Mouse (Mus musculus) C2C12 (cell line): ENCODE measurements at regions not wholly inside any gene's neighbourhood (a gene's known extent, or its start where the extent isn't known, plus 50 kb on each side); places are given as distances from the start of the nearest gene placed in this dataset.

Experiments
- H3K27me3 ChIP-seq: one replicate; pipeline ENCODE4 v1.6.1; 2011; ENCODE audit not compliant: control insufficient read depth, insufficient read depth, insufficient read length
- H3K36me3 ChIP-seq: one replicate; pipeline ENCODE4 v1.6.1; 2011; ENCODE audit not compliant: control insufficient read depth, insufficient read depth
- H3K4me3 ChIP-seq: one replicate; pipeline ENCODE4 v1.5.1; 2011; ENCODE audit warnings: mild to moderate bottlenecking, control low read depth; ENCODE audit not compliant: poor library complexity, insufficient read depth, severe bottlenecking
- H3K79me2 ChIP-seq: one replicate; pipeline ENCODE4 v1.6.1; 2011; ENCODE audit not compliant: control insufficient read depth, insufficient read depth
- H3K79me3 ChIP-seq: one replicate; pipeline ENCODE4 v1.6.1; 2011; ENCODE audit warnings: low read depth, control low read depth
- H3ac ChIP-seq: one replicate; pipeline ENCODE3; 2011; ENCODE audit warnings: low read depth; ENCODE audit not compliant: control insufficient read depth, insufficient read length
- CEBPB ChIP-seq: IDR thresholded peaks from one replicate; pipeline ENCODE4 v1.6.1; 2011; ENCODE audit warnings: low read depth, mild to moderate bottlenecking, control low read depth, moderate library complexity
- CTCF ChIP-seq: IDR thresholded peaks from one replicate; pipeline ENCODE4 v1.5.1; 2011; ENCODE audit not compliant: control insufficient read depth, insufficient read depth, insufficient read length
- FOSL1 ChIP-seq: IDR thresholded peaks from one replicate; pipeline ENCODE4 v1.8.0; 2011; ENCODE audit warnings: mild to moderate bottlenecking, low read length; ENCODE audit not compliant: poor library complexity, insufficient read depth, severe bottlenecking
- MAX ChIP-seq: IDR thresholded peaks from one replicate; pipeline ENCODE4 v1.6.1; 2011; ENCODE audit warnings: mild to moderate bottlenecking, control low read depth
- MYOD1 ChIP-seq: IDR thresholded peaks from one replicate; pipeline ENCODE4 v1.6.1; 2011; ENCODE audit warnings: low read depth; ENCODE audit not compliant: control insufficient read depth, insufficient read length
- MYOG ChIP-seq: IDR thresholded peaks from one replicate; pipeline ENCODE4 v1.6.1; 2011; ENCODE audit not compliant: control insufficient read depth, insufficient read length; ENCODE audit errors: extremely low read depth
- USF1 ChIP-seq: IDR thresholded peaks from one replicate; pipeline ENCODE4 v1.6.1; 2011; ENCODE audit warnings: low read depth, mild to moderate bottlenecking, control low read depth, moderate library complexity

- Histone ChIP-seq H3K79me2 (no peaks in the 10 kb centered on the region), H3ac (no peak overlapping the region), H3K4me3 (no peak overlapping the region), H3K36me3 (no peaks in the 10 kb centered on the region), H3K27me3 (no peaks in the 10 kb centered on the region), H3K79me3 (no peaks in the 10 kb centered on the region)
- TF ChIP-seq CTCF (no peak), USF1 (no peak), CEBPB (no peak), MAX (no peak), FOSL1 (no peak), MYOD1 (no peak), MYOG (no peak)
These were observed 584.3 kb upstream of the Sox9 start for GRCm38 (mm10) chr11:112197620-112198268.

- H3ac ChIP-seq, result no peak overlapping the region
- no peaks in the 10 kb centered on the region for H3K36me3 ChIP-seq
- H3K4me3 ChIP-seq, result no peak overlapping the region
- no peaks in the 10 kb centered on the region for H3K79me2 ChIP-seq
- TF ChIP-seq CTCF (no peak), MYOG (no peak), CEBPB (no peak), MYOD1 (no peak), FOSL1 (no peak), MAX (no peak)
- no peaks in the 10 kb centered on the region for H3K79me3 ChIP-seq
- no peaks in the 10 kb centered on the region for H3K27me3 ChIP-seq
These were observed 577.5 kb upstream of the Sox9 start for GRCm38 (mm10) chr11:112204561-112204960.

GRCm38 (mm10) chr11:112209414-112209813, 572.6 kb upstream of the Sox9 start:
- no peak overlapping the region for H3K4me3 ChIP-seq
- H3K79me3 ChIP-seq, result no peaks in the 10 kb centered on the region
- TF ChIP-seq USF1 (no peak), CTCF (no peak), FOSL1 (no peak), MAX (no peak), MYOD1 (no peak), MYOG (no peak), CEBPB (no peak)
- no peak overlapping the region for H3ac ChIP-seq
- H3K27me3 ChIP-seq, result no peaks in the 10 kb centered on the region
- H3K36me3 ChIP-seq, result no peaks in the 10 kb centered on the region
- H3K79me2 ChIP-seq, result no peaks in the 10 kb centered on the region

- no peaks in the 10 kb centered on the region for H3K79me3 ChIP-seq
- H3K79me2 ChIP-seq, result no peaks in the 10 kb centered on the region
- no peaks in the 10 kb centered on the region for H3K36me3 ChIP-seq
- H3K27me3 ChIP-seq, result no peaks in the 10 kb centered on the region
- H3ac ChIP-seq, result no peak overlapping the region
- no peak overlapping the region for H3K4me3 ChIP-seq
- no peak for TF ChIP-seq USF1
- TF ChIP-seq FOSL1, result no peak
- TF ChIP-seq MAX, result no peak
- no peak for TF ChIP-seq MYOD1
- no peak for TF ChIP-seq CTCF
- TF ChIP-seq CEBPB, result no peak
- no peak for TF ChIP-seq MYOG
These were observed 562.8 kb upstream of the Sox9 start for GRCm38 (mm10) chr11:112219046-112219720.

- Histone ChIP-seq H3ac (no peak overlapping the region), H3K79me2 (no peaks in the 10 kb centered on the region), H3K36me3 (no peaks in the 10 kb centered on the region), H3K4me3 (no peak overlapping the region), H3K79me3 (no peaks in the 10 kb centered on the region), H3K27me3 (no peaks in the 10 kb centered on the region)
- TF ChIP-seq USF1 (no peak), FOSL1 (no peak), MYOD1 (no peak), CEBPB (no peak), MAX (no peak), CTCF (no peak), MYOG (no peak)
These were observed 547.4 kb upstream of the Sox9 start for GRCm38 (mm10) chr11:112234492-112235116.
